Mouse (Mus musculus) E14TG2a.4 (cell line): ENCODE results near the gene Sparc.

ENCODE experiments used
- CTCF ChIP-seq: conservative IDR thresholded peaks from 2 replicates; pipeline ENCODE4 v1.5.1; 2014; ENCODE audit warnings: low read length
- NANOG ChIP-seq: IDR thresholded peaks from 2 replicates; pipeline ENCODE4 v1.6.1; 2014; ENCODE audit warnings: borderline replicate concordance, low read length, mixed read lengths
- POU5F1 ChIP-seq: IDR thresholded peaks from 2 replicates; pipeline ENCODE4 v1.6.1; 2014; ENCODE audit warnings: low read length, borderline replicate concordance

DNA sequence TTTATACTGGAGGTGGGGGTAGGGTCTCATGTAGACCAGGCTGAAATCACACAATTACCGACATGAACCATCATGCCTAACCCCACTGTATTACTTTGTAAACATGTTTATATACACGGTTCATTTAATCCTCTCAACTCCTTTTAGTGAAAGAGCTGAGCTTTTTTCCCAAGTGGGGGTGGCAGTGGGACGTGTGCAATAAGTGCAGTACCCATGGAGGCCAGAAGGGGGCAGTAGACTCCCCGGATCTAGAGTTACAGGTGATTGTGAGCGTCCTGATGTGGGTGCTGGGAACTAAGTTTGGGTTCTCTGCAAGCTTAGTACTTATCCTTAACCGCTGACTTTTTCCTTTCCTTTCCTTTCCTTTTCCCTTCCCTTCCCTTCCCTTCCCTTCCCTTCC, 49.1 kb downstream of the Sparc start:
- TF ChIP-seq CTCF (peak; percentile 98), NANOG (no peak), POU5F1 (no peak)
